Mouse (Mus musculus) mature B cell (primary cell): ENCODE measurements at regions not wholly inside any gene's neighbourhood (a gene's known extent, or its start where the extent isn't known, plus 50 kb on each side); places are given as distances from the start of the nearest gene placed in this dataset.

Experiments used
- in situ Hi-C: fragments of 300-500 bp; cut with MboI; formaldehyde crosslinking; loops from 2 replicates; pipeline ENCODE4 v1.14.3; 2019

- in situ Hi-C loops: loop anchor here (10.0 to 25.0 kb wide), 2 partner anchors 102 to 479 kb away; no protein-coding TSS in a partner anchor
Observed at GRCm38 (mm10) chr3:9066374-9066773, 543.5 kb downstream of the Zfp704 start.

- in situ Hi-C loops: loop anchor here (10.0 to 25.0 kb wide), 2 partner anchors 101 to 479 kb away; no protein-coding TSS in a partner anchor
Observed at GRCm38 (mm10) chr3:9065892-9066291, 544.0 kb downstream of the Zfp704 start.

- in situ Hi-C loops: loop anchor here (10.0 to 25.0 kb wide), 2 partner anchors 100 to 477 kb away; no protein-coding TSS in a partner anchor
Observed at GRCm38 (mm10) chr3:9064266-9065031, 545.4 kb downstream of the Zfp704 start.

GRCm38 (mm10) chr3:9063662-9064061, 546.2 kb downstream of the Zfp704 start:
- in situ Hi-C loops: loop anchor here (10.0 to 25.0 kb wide), 2 partner anchors 99 to 476 kb away; no protein-coding TSS in a partner anchor

- in situ Hi-C loops: loop anchor here (10.0 to 25.0 kb wide), 2 partner anchors 97 to 474 kb away; no protein-coding TSS in a partner anchor
Observed at GRCm38 (mm10) chr3:9061396-9061795, 548.5 kb downstream of the Zfp704 start.

GRCm38 (mm10) chr3:9057703-9058102, 552.2 kb downstream of the Zfp704 start:
- in situ Hi-C loops: loop anchor here (25.0 kb wide), 1 partner anchor 470 kb away; no protein-coding TSS in a partner anchor

- in situ Hi-C loops: loop anchor here (25.0 kb wide), 1 partner anchor 470 kb away; no protein-coding TSS in a partner anchor
Observed at GRCm38 (mm10) chr3:9056846-9057245, 553.0 kb downstream of the Zfp704 start.

GRCm38 (mm10) chr3:9055780-9056179, 554.1 kb downstream of the Zfp704 start:
- in situ Hi-C loops: loop anchor here (25.0 kb wide), 1 partner anchor 468 kb away; no protein-coding TSS in a partner anchor
